Mouse (Mus musculus) kidney, adult 2 months (tissue): ENCODE data around the gene Klrc3.
"Not testable (repeated sequence)": the region's sequence is repeated elsewhere in the genome, so short reads cannot be mapped to it uniquely, and the experiment has no call there.

ENCODE experiments used
- CTCF ChIP-seq: fragments of 200-500 bp; conservative IDR thresholded peaks from 2 replicates; pipeline ENCODE4 v1.5.1; 2011; ENCODE audit warnings: low read depth, mild to moderate bottlenecking, control low read depth, low read length, moderate library complexity, mixed read lengths; ENCODE audit not compliant: insufficient read depth, insufficient read length
- POLR2A ChIP-seq: fragments of 200-500 bp; IDR thresholded peaks from one replicate; pipeline ENCODE4 v1.6.1; 2011; ENCODE audit warnings: low read depth, low read length, control low read depth

GRCm38 (mm10) chr6:129631046-129631445 is 12.1 kb downstream of the Klrc3 start:
- not testable (repeated sequence) for TF ChIP-seq POLR2A, CTCF
